Mouse (Mus musculus): ENCODE measurements around the gene Sec63. TPM values are rescaled to one million over a fixed set of nuclear protein-coding genes. Genes with fewer than 3 reads are reported as not detected.

Gene Sec63
- 31.5 and 35.5 TPM in 2 replicates for polyA plus RNA-seq (2016; fragmentation: Nextera tagmentation; extraction: Ambion mirVana)

- H3K36me3 ChIP-seq = no peaks in the 10 kb centered on the region
These were observed at the start of gene Sec63 for GRCm38 (mm10) chr10:42760999-42761900. Sec63 (plus strand) TSS chr10:42761496.

GRCm38 (mm10) chr10:42714676-42715075 lies 46.6 kb upstream of the Sec63 start:
- Histone ChIP-seq H3K27me3 (no peaks in the 10 kb centered on the region), H3K9me3 (replicated peaks) (no peaks in the 10 kb centered on the region), H3K9ac (no peak overlapping the region), H3K36me3 (no peaks in the 10 kb centered on the region), H3K4me2 (replicated peaks) (no peak overlapping the region), H3K4me1 (peaks cover 14% of the 10 kb centered on the region), H3K4me3 (no peak overlapping the region), H3K27ac (no peak overlapping the region)
- ATAC-seq (ENCODE audit: low FRiP score) = no peak
- WGBS = 19% methylated on average over 9 of the region's 9 CpGs

More at GRCm38 (mm10) chr10:42760999-42761900, at the start of gene Sec63:
- no peaks in the 10 kb centered on the region for H3K9me3 ChIP-seq (replicated peaks)
- H3K4me1 ChIP-seq = peaks cover 23% of the 10 kb centered on the region
- H3K4me3 ChIP-seq = peak within 1 kb of the TSS; percentile 98
- under 1% methylated on average over 61 of the region's 81 CpGs for WGBS
- H3K4me2 ChIP-seq (replicated peaks) = peak within 1 kb of the TSS; percentile 83
- H3K9ac ChIP-seq = peak within 1 kb of the TSS; percentile 99
- no peaks in the 10 kb centered on the region for H3K27me3 ChIP-seq
- H3K27ac ChIP-seq = peak within 1 kb of the TSS; percentile 94
- ATAC-seq (ENCODE audit: low FRiP score) = peak; percentile 95

- H3K27me3 ChIP-seq = no peaks in the 10 kb centered on the region
- H3K4me2 ChIP-seq (replicated peaks) = peak overlapping the region; percentile 37
- no peaks in the 10 kb centered on the region for H3K36me3 ChIP-seq
- H3K9me3 ChIP-seq (replicated peaks) = no peaks in the 10 kb centered on the region
- ATAC-seq (ENCODE audit: low FRiP score) = no peak
- no peak overlapping the region for H3K4me3 ChIP-seq
- 20% methylated on average over 19 of the region's 19 CpGs for WGBS
- peaks cover 14% of the 10 kb centered on the region for H3K4me1 ChIP-seq
- no peak overlapping the region for H3K9ac ChIP-seq
- no peak overlapping the region for H3K27ac ChIP-seq
These were observed 45.8 kb upstream of the Sec63 start for GRCm38 (mm10) chr10:42715366-42716035.

GRCm38 (mm10) chr10:42722116-42722515 lies 39.2 kb upstream of the Sec63 start:
- no peak for ATAC-seq (ENCODE audit: low FRiP score)
- no peak overlapping the region for H3K27ac ChIP-seq
- no peaks in the 10 kb centered on the region for H3K4me1 ChIP-seq
- no peak overlapping the region for H3K4me3 ChIP-seq
- no peaks in the 10 kb centered on the region for H3K9me3 ChIP-seq (replicated peaks)
- no peaks in the 10 kb centered on the region for H3K36me3 ChIP-seq
- H3K9ac ChIP-seq = no peak overlapping the region
- no peak overlapping the region for H3K4me2 ChIP-seq (replicated peaks)
- H3K27me3 ChIP-seq = no peaks in the 10 kb centered on the region
- 94% methylated on average over 5 of the region's 5 CpGs for WGBS

GRCm38 (mm10) chr10:42723275-42724232 lies 37.7 kb upstream of the Sec63 start:
- Histone ChIP-seq H3K27ac (no peak overlapping the region), H3K27me3 (no peaks in the 10 kb centered on the region), H3K9me3 (replicated peaks) (no peaks in the 10 kb centered on the region), H3K4me1 (no peaks in the 10 kb centered on the region), H3K4me3 (no peak overlapping the region), H3K4me2 (replicated peaks) (no peak overlapping the region), H3K36me3 (no peaks in the 10 kb centered on the region), H3K9ac (no peak overlapping the region)
- 68% methylated on average over 13 of the region's 13 CpGs for WGBS
- no peak for ATAC-seq (ENCODE audit: low FRiP score)

- Histone ChIP-seq H3K4me1 (no peaks in the 10 kb centered on the region), H3K4me2 (replicated peaks) (no peak overlapping the region), H3K27ac (no peak overlapping the region), H3K9me3 (replicated peaks) (no peaks in the 10 kb centered on the region), H3K36me3 (no peaks in the 10 kb centered on the region), H3K27me3 (no peaks in the 10 kb centered on the region), H3K4me3 (no peak overlapping the region), H3K9ac (no peak overlapping the region)
- ATAC-seq (ENCODE audit: low FRiP score) = no peak
- 77% methylated on average over 2 of the region's 2 CpGs for WGBS
These were observed 31.7 kb upstream of the Sec63 start for GRCm38 (mm10) chr10:42729607-42730006.

- Histone ChIP-seq H3K9me3 (replicated peaks) (no peaks in the 10 kb centered on the region), H3K4me1 (no peaks in the 10 kb centered on the region), H3K4me2 (replicated peaks) (no peak overlapping the region), H3K4me3 (no peak overlapping the region), H3K27ac (no peak overlapping the region), H3K36me3 (no peaks in the 10 kb centered on the region), H3K9ac (no peak overlapping the region), H3K27me3 (no peaks in the 10 kb centered on the region)
- ATAC-seq (ENCODE audit: low FRiP score) = no peak
- 66% methylated on average over 5 of the region's 5 CpGs for WGBS
These were observed 26.7 kb upstream of the Sec63 start for GRCm38 (mm10) chr10:42734546-42735060.

GRCm38 (mm10) chr10:42751813-42752212 lies 9.5 kb upstream of the Sec63 start:
- no peaks in the 10 kb centered on the region for H3K9me3 ChIP-seq (replicated peaks)
- ATAC-seq (ENCODE audit: low FRiP score) = no peak
- no peak overlapping the region for H3K27ac ChIP-seq
- no peaks in the 10 kb centered on the region for H3K27me3 ChIP-seq
- 82% methylated on average over 10 of the region's 10 CpGs for WGBS
- no peaks in the 10 kb centered on the region for H3K4me1 ChIP-seq
- H3K9ac ChIP-seq = no peak overlapping the region
- H3K4me3 ChIP-seq = no peak overlapping the region
- H3K4me2 ChIP-seq (replicated peaks) = no peak overlapping the region
- no peaks in the 10 kb centered on the region for H3K36me3 ChIP-seq

GRCm38 (mm10) chr10:42754341-42754740 lies 7.0 kb upstream of the Sec63 start:
- Histone ChIP-seq H3K27ac (no peak overlapping the region), H3K9ac (no peak overlapping the region), H3K4me1 (no peaks in the 10 kb centered on the region), H3K4me3 (no peak overlapping the region), H3K36me3 (no peaks in the 10 kb centered on the region), H3K4me2 (replicated peaks) (no peak overlapping the region), H3K9me3 (replicated peaks) (no peaks in the 10 kb centered on the region), H3K27me3 (no peaks in the 10 kb centered on the region)
- 77% methylated on average over 2 of the region's 2 CpGs for WGBS
- ATAC-seq (ENCODE audit: low FRiP score) = no peak

- no peak for ATAC-seq (ENCODE audit: low FRiP score)
- H3K4me2 ChIP-seq (replicated peaks) = no peak overlapping the region
- WGBS = 95% methylated on average over 4 of the region's 4 CpGs
- no peak overlapping the region for H3K9ac ChIP-seq
- no peak overlapping the region for H3K27ac ChIP-seq
- no peaks in the 10 kb centered on the region for H3K36me3 ChIP-seq
- H3K4me3 ChIP-seq = no peak overlapping the region
- H3K27me3 ChIP-seq = no peaks in the 10 kb centered on the region
- H3K9me3 ChIP-seq (replicated peaks) = no peaks in the 10 kb centered on the region
- peaks cover 15% of the 10 kb centered on the region for H3K4me1 ChIP-seq
These were observed 1.6 kb upstream of the Sec63 start for GRCm38 (mm10) chr10:42759741-42760140.

GRCm38 (mm10) chr10:42760329-42760728 lies 967 bp upstream of the Sec63 start:
- Histone ChIP-seq H3K27me3 (no peaks in the 10 kb centered on the region), H3K4me2 (replicated peaks) (no peak overlapping the region), H3K27ac (no peak overlapping the region), H3K9ac (no peak overlapping the region), H3K4me3 (no peak overlapping the region), H3K9me3 (replicated peaks) (no peaks in the 10 kb centered on the region), H3K36me3 (no peaks in the 10 kb centered on the region), H3K4me1 (peaks cover 21% of the 10 kb centered on the region)
- WGBS = 55% methylated on average over 8 of the region's 8 CpGs
- no peak for ATAC-seq (ENCODE audit: low FRiP score)

All from hindbrain, embryonic 12.5 days (tissue).